Mouse (Mus musculus): ENCODE measurements around the gene Pdrg1. TPM values are rescaled to one million over a fixed set of nuclear protein-coding genes. Genes with fewer than 3 reads are reported as not detected.

The Pdrg1 gene
- polyA plus RNA-seq, 2 experiments, result 21.5 to 26.9 TPM

- Histone ChIP-seq H3K9me3 (ENCODE audit: control insufficient read depth, low read length) (no peaks in the 10 kb centered on the region), H3K4me2 (ENCODE audit: low read depth) (no peak overlapping the region), H3K27me3 (ENCODE audit: control insufficient read depth, insufficient read depth, low read length) (no peaks in the 10 kb centered on the region), H3K27ac (no peak overlapping the region), H3K9ac (replicated peaks) (no peak overlapping the region), H3K36me3 (replicated peaks; ENCODE audit: control insufficient read depth, insufficient read depth, low read depth) (peaks cover 5% of the 10 kb centered on the region), H3K4me1 (replicated peaks; ENCODE audit: control insufficient read depth in 2 of 2, insufficient read depth in 2 of 2, low read length in 1 of 2) (peaks cover 5% of the 10 kb centered on the region in 2 experiments), H3K4me3 (ENCODE audit: insufficient read depth in 1 of 2, low read depth in 2 of 2, low read length in 2 of 2) (no peak overlapping the region)
- DNase-seq (ENCODE audit: low read depth in 3 of 3, low spot score in 3 of 3) (no peak), ATAC-seq (ENCODE audit: insufficient read depth) (no peak)
- TF ChIP-seq CTCF (IDR thresholded peaks at IDR 0.05; ENCODE audit: low read depth) (no peak), EP300 (IDR thresholded peaks at IDR 0.05; ENCODE audit: low read depth) (no peak)
- WGBS (ENCODE audit: insufficient replicate concordance), result 79% methylated on average over 12 of the region's 12 CpGs
These were observed 5.8 kb downstream of the Pdrg1 start for GRCm38 (mm10) chr2:153009192-153009973.

- Histone ChIP-seq H3K4me1 (replicated peaks; ENCODE audit: control insufficient read depth in 2 of 2, insufficient read depth in 2 of 2, low read length in 1 of 2) (no peaks in the 10 kb centered on the region), H3K27ac (no peak overlapping the region), H3K4me2 (ENCODE audit: low read depth) (no peak overlapping the region), H3K9me3 (ENCODE audit: control insufficient read depth, low read length) (no peaks in the 10 kb centered on the region), H3K27me3 (ENCODE audit: control insufficient read depth, insufficient read depth, low read length) (no peaks in the 10 kb centered on the region), H3K36me3 (replicated peaks; ENCODE audit: control insufficient read depth, insufficient read depth, low read depth) (no peaks in the 10 kb centered on the region; the same call in 1 of the 2 replicates), H3K9ac (replicated peaks) (no peak overlapping the region), H3K4me3 (ENCODE audit: insufficient read depth in 1 of 2, low read depth in 2 of 2, low read length in 2 of 2) (no peak overlapping the region)
- TF ChIP-seq EP300 (IDR thresholded peaks at IDR 0.05; ENCODE audit: low read depth) (no peak), CTCF (IDR thresholded peaks at IDR 0.05; ENCODE audit: low read depth) (no peak)
- WGBS (ENCODE audit: insufficient replicate concordance), result 72% methylated on average over 3 of the region's 3 CpGs
- DNase-seq (ENCODE audit: low read depth in 3 of 3, low spot score in 3 of 3) (no peak), ATAC-seq (ENCODE audit: insufficient read depth) (no peak)
These were observed 9.2 kb downstream of the Pdrg1 start for GRCm38 (mm10) chr2:153005981-153006380.

GRCm38 (mm10) chr2:153003681-153004338 is 11.4 kb downstream of the Pdrg1 start:
- DNase-seq (ENCODE audit: low read depth in 3 of 3, low spot score in 3 of 3) (no peak), ATAC-seq (ENCODE audit: insufficient read depth) (no peak)
- TF ChIP-seq CTCF (IDR thresholded peaks at IDR 0.05; ENCODE audit: low read depth), result no peak
- no peak for TF ChIP-seq EP300 (IDR thresholded peaks at IDR 0.05; ENCODE audit: low read depth)
- Histone ChIP-seq H3K4me2 (ENCODE audit: low read depth) (no peak overlapping the region), H3K9ac (replicated peaks) (no peak overlapping the region), H3K9me3 (ENCODE audit: control insufficient read depth, low read length) (no peaks in the 10 kb centered on the region), H3K27ac (no peak overlapping the region), H3K4me3 (ENCODE audit: insufficient read depth in 1 of 2, low read depth in 2 of 2, low read length in 2 of 2) (no peak overlapping the region), H3K27me3 (ENCODE audit: control insufficient read depth, insufficient read depth, low read length) (no peaks in the 10 kb centered on the region), H3K4me1 (replicated peaks; ENCODE audit: control insufficient read depth in 2 of 2, insufficient read depth in 2 of 2, low read length in 1 of 2) (no peaks in the 10 kb centered on the region), H3K36me3 (replicated peaks; ENCODE audit: control insufficient read depth, insufficient read depth, low read depth) (no peaks in the 10 kb centered on the region)
- 15% methylated on average over 13 of the region's 13 CpGs for WGBS (ENCODE audit: insufficient replicate concordance)

GRCm38 (mm10) chr2:153002492-153003248 is 12.6 kb downstream of the Pdrg1 start:
- no peak overlapping the region for H3K4me2 ChIP-seq (ENCODE audit: low read depth)

GRCm38 (mm10) chr2:152997046-152997445 is 18.2 kb downstream of the Pdrg1 start:
- H3K4me3 ChIP-seq (ENCODE audit: insufficient read depth in 1 of 2, low read depth in 2 of 2, low read length in 2 of 2), result no peak overlapping the region

More at GRCm38 (mm10) chr2:153002492-153003248, 12.6 kb downstream of the Pdrg1 start:
- H3K36me3 ChIP-seq (replicated peaks; ENCODE audit: control insufficient read depth, insufficient read depth, low read depth), result no peaks in the 10 kb centered on the region
- ATAC-seq (ENCODE audit: insufficient read depth), result no peak
- 30% methylated on average over 15 of the region's 15 CpGs for WGBS (ENCODE audit: insufficient replicate concordance)
- H3K27ac ChIP-seq, result no peak overlapping the region
- TF ChIP-seq CTCF (IDR thresholded peaks at IDR 0.05; ENCODE audit: low read depth) (no peak), EP300 (IDR thresholded peaks at IDR 0.05; ENCODE audit: low read depth) (no peak)
- no peaks in the 10 kb centered on the region for H3K27me3 ChIP-seq (ENCODE audit: control insufficient read depth, insufficient read depth, low read length)
- no peak overlapping the region for H3K9ac ChIP-seq (replicated peaks)
- peak in 1 of 3 experiments; percentile 17 for DNase-seq (ENCODE audit: low read depth in 3 of 3, low spot score in 3 of 3)
- H3K9me3 ChIP-seq (ENCODE audit: control insufficient read depth, low read length), result no peaks in the 10 kb centered on the region
- no peaks in the 10 kb centered on the region for H3K4me1 ChIP-seq (replicated peaks; ENCODE audit: control insufficient read depth in 2 of 2, insufficient read depth in 2 of 2, low read length in 1 of 2)
- H3K4me3 ChIP-seq (ENCODE audit: insufficient read depth in 1 of 2, low read depth in 2 of 2, low read length in 2 of 2), result no peak overlapping the region

More at GRCm38 (mm10) chr2:152997046-152997445, 18.2 kb downstream of the Pdrg1 start:
- Histone ChIP-seq H3K36me3 (replicated peaks; ENCODE audit: control insufficient read depth, insufficient read depth, low read depth) (no peaks in the 10 kb centered on the region), H3K4me1 (replicated peaks; ENCODE audit: control insufficient read depth in 2 of 2, insufficient read depth in 2 of 2, low read length in 1 of 2) (no peaks in the 10 kb centered on the region), H3K9me3 (ENCODE audit: control insufficient read depth, low read length) (no peaks in the 10 kb centered on the region), H3K27ac (no peak overlapping the region), H3K4me2 (ENCODE audit: low read depth) (no peak overlapping the region), H3K27me3 (ENCODE audit: control insufficient read depth, insufficient read depth, low read length) (no peaks in the 10 kb centered on the region), H3K9ac (replicated peaks) (no peak overlapping the region)
- no peak for DNase-seq (ENCODE audit: low read depth in 3 of 3, low spot score in 3 of 3)
- no peak for ATAC-seq (ENCODE audit: insufficient read depth)
- 59% methylated on average over 4 of the region's 4 CpGs for WGBS (ENCODE audit: insufficient replicate concordance)
- TF ChIP-seq EP300 (IDR thresholded peaks at IDR 0.05; ENCODE audit: low read depth) (no peak), CTCF (IDR thresholded peaks at IDR 0.05; ENCODE audit: low read depth) (no peak)
